Mouse (Mus musculus) lung, adult 18-20 months (tissue): ENCODE results near the gene Col12a1.
"Not testable (repeated sequence)": the region's sequence is repeated elsewhere in the genome, so short reads cannot be mapped to it uniquely, and the experiment has no call there.

Source experiments
- DNase-seq, 2 experiments: peaks; one replicate each; pipeline ENCODE4 v3.0.0; 2022; ENCODE audit warnings: mixed read lengths in 2 of 2

Col12a1 gene

DNA sequence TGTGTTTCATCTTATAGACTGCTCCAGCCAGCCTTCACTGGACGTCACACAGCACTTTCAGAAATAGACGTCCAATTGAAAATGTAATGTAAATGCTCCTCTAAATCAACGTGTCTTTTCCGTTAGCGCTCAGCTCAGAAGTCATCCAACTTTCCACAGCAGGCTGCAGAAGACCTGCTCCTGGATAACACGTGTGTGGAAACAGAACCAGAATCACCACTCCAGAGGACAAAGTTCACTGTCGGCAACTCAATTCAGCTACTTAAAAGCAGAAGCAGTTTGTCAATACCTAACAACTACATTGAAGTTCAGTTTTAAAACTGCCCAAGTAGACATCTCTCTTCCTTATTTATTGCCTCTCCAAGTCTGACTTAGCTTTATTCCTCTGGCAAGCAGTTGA is 29.3 kb downstream of the Col12a1 start:
- no peak for DNase-seq

GRCm38 (mm10) chr9:79687227-79687626 is 31.4 kb downstream of the Col12a1 start:
- DNase-seq = no peak

- no peak for DNase-seq
Observed at GRCm38 (mm10) chr9:79686049-79686448, 32.6 kb downstream of the Col12a1 start.

- DNase-seq = peak in 1 of 2 experiments; percentile 8
Observed at GRCm38 (mm10) chr9:79680453-79681240, 38.0 kb downstream of the Col12a1 start.

DNA sequence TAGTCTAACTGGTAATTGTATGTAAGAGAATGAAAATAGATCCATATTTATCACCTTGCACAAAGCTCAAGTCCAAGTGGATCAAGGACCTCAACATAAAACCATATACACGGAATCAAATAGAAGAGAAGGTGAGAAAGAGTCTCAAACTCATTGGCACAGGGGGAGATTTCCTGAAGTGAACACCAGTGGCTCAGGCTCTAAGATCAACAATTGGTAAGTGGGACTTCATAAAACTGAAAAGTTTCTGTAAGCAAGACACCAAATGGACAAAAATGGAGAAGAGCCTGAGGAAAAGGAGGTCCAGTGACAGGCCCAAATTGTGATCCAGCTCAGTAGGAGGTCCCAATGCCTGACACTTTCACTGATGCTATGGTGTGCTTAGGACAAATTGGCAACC is 49.8 kb downstream of the Col12a1 start:
- DNase-seq = not testable (repeated sequence)

DNA sequence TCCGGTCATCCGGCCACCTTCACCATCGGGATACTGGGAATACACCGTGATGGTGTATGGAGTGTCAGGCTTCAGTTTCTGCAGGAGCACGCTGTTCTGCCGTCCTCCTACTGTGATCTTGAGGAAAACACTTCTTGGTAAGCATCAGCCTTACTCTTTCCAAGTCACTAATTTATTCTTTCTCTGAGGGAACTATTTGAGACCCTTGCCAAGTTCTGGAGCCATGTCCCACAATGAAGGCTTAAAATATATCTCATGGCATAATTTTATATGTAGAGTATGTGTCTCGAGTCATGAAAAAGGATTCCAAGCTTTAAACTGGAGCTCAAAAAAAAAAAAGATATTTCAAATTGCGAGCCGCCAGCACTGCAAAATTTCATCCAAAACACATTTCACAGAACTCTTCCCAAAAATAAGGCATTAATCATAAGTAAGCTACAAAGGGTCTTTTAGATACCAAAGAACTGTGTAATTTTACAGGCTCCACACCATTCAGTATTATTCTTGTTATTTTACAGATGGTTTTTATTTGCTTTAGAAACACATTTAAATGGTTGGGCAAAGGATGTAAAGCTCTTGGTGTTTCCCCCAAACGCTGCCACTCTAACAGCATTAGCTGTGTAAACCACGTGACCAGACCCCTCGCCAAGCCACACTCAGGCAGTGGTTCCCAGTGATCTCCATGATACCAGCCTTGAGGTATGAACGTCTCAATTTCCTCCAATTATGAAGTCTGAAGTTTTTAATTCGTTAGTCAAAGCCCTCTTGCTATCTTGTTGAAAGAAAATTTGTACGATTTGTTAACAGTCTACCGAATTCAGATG is 65.1 kb downstream of the Col12a1 start:
- no peak for DNase-seq

GRCm38 (mm10) chr9:79648587-79648986 is 70.0 kb downstream of the Col12a1 start:
- DNase-seq = peak; percentile 4 to 7

GRCm38 (mm10) chr9:79645757-79646156 is 72.9 kb downstream of the Col12a1 start:
- DNase-seq = no peak

DNA sequence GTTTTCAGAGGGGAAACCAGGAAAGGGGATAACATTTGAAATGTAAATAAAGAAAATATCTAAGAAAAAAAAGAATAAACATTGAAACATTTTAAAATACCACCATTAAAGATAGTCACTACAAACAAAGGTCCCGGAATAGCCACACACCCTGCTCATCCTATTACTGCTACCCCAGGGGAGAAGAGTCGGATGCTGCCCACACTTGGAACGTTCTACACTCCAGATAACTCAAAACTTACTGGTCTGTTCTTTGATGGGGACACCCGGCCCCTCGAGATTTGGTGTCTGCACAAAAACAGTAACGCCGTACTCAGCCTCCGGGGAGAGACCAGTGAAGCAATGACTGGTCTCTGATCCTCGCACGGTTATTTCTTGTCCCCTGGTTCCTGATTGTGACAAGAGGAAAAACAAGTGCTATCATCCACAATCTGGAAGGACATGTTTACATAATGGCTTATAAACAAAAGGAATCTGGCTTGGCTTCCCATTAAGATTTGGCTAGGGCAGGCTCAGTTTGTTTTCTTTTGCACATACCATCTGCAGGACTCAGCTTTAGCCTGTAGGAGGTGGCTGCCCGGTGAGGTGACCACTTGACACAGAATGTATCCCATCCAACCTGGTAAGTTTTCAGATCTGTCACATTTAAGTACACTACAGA is 79.1 kb downstream of the Col12a1 start:
- DNase-seq = peak in 1 of 2 experiments; percentile 31

DNA sequence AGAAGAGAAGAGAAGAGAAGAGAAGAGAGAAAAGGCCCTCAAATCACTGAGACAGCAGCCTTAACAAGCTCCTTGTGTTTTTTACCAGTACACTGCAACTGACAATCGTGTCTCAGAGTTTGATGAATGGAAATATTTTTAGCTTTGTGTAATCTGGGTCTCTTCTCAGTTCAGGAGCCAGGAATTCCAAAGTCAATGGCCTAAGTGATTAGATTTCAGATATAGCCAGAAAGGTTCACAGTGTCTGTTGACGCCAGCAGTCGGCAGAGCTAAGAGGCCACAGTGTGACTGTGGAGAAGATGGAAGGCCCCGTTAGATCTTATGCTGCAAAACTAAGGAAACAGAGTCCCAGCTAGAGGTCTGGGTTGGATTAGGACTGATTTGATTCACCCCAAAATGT is 80.8 kb downstream of the Col12a1 start:
- peak in 1 of 2 experiments; percentile 3 for DNase-seq

GRCm38 (mm10) chr9:79634076-79634475 is 84.6 kb downstream of the Col12a1 start:
- no peak for DNase-seq

- no peak for DNase-seq
Observed at GRCm38 (mm10) chr9:79631186-79631585, 87.4 kb downstream of the Col12a1 start.

DNA sequence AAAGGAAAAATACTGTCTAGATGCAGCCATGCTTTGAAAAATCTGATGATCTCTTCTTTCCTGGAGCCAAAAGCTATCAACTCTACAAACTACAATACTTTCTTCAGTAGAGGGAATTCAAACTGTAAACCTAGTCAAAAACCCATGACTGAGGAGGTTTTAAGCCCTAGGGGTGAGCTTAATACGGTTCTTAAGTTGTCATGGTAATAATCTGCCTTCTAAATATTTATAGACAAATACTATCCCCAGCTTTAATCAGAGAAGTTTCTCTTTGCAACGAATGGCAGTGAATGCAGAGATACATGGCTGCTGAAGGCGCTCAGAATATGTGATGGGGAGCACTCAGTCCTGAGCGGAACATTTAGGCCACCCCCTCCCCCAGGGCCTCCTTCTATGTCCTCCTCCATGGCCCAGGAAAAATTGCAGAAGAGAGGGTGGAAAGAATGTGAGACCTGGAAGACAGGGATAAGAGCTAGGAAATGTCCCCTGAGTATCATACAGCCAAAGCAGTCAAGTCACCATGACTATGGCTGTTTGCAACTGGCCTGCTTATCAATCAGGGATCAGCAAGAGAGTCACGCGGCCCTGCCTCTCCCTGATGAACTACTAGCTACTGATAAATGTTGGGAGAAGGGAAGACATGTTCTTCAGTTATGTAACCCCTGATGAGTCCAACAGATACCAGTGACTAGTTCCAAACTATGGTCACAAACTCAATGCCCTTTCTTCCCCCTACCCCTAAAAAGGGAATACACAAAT is 99.6 kb downstream of the Col12a1 start:
- no peak for DNase-seq

- peak in 1 of 2 experiments; percentile 14 for DNase-seq
Observed at GRCm38 (mm10) chr9:79617336-79617735, 101.3 kb downstream of the Col12a1 start.

GRCm38 (mm10) chr9:79616040-79616439 is 102.6 kb downstream of the Col12a1 start:
- no peak for DNase-seq

- peak; percentile 36 to 56 for DNase-seq
Observed at GRCm38 (mm10) chr9:79610286-79610685, 108.3 kb downstream of the Col12a1 start.

DNA sequence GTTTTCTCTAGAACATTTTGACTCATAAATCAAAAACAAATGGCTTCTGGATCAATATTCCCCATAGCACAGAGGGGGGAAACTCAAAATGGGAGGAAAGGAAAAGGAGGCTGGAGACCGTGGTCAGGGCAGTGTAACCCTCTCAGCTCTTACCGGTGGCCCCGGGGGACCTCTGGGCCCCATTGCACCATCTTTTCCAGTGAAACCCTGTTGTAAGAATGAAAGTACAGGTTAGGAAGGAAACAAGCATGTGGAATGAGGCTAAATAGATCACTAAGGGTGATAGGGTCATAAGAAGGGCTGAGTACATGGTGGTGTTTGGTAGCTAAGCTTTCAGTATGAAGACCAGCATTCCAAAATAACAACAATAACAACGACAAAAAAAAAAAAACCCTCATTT is 109.0 kb downstream of the Col12a1 start:
- DNase-seq = no peak

- DNase-seq = no peak
Observed at GRCm38 (mm10) chr9:79608795-79609194, 109.8 kb downstream of the Col12a1 start.

- DNase-seq = no peak
Observed at GRCm38 (mm10) chr9:79608062-79608531, 110.5 kb downstream of the Col12a1 start.

DNA sequence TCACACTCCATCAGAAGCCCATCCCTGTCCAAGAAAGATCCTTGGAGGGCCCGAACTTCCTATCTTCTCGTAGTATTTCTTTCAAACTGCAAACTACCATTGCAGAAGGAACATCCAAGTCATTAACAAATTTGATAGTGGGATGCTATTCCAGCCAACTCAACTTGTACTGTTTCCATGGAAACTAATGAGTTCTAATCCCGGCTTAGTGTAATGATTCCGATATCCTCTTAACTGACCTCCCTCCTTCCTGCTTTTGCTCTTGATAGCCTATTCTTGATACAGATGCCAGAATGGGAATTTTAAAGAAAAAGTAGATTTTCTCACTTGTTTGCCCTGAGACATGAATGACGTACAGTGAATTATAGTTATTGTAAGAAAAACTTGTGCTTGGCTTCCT is 112.5 kb downstream of the Col12a1 start:
- DNase-seq = no peak

DNA sequence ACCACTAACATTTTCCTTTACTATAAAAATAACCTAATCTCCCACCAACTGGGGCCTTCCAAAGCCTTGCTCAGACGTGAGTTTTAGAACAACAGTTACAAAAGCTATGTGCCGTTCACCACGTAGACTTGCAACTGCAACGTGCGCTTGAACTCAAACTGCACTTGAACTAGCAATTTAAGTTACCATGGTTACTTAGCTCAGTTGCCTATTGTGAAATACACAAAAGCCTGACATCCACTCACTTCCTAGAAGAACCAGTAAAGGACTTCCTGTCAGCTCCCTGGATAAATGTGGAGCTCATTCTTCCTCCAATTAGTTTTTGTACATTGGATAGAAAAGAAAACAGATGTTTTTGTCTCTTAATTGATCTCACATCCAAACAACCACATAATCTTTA is 112.9 kb downstream of the Col12a1 start:
- DNase-seq = peak in 1 of 2 experiments; percentile 6

DNA sequence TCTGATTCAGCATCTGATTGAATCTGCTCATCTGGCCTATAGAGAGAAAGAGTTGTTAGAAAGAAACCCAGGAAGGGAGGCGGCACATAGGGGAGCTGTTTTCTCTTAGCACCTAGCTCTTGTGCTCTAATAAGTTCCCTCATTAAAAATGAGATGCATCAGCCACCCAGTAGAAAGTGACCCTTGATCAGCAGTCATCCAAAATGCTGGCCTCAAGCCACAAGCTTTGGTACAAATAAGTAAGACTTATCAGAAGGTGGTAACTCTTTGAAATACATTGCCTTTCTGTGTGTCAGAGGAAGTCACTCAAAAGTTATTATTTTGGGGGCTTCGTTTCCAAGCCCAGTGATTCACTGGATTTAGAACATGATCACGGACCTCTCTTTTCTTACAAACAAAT is 114.1 kb downstream of the Col12a1 start:
- no peak for DNase-seq
